Mouse (Mus musculus) heart, adult 11 months (tissue): ENCODE data around the gene Ablim2.
A peak's percentile ranks its signal among the peaks of the same experiment; 100 is the strongest.

Experiments
- DNase-seq: peaks from one replicate; pipeline ENCODE4 v3.0.0; 2022

Gene Ablim2

GRCm38 (mm10) chr5:35773274-35774136, 15.8 kb downstream of the Ablim2 start:
- DNase-seq = no peak

- DNase-seq = no peak
Measured at GRCm38 (mm10) chr5:35774137-35774424, 16.4 kb downstream of the Ablim2 start.

GRCm38 (mm10) chr5:35781116-35781515, 23.4 kb downstream of the Ablim2 start:
- DNase-seq = no peak

GRCm38 (mm10) chr5:35782648-35783180, 25.0 kb downstream of the Ablim2 start:
- DNase-seq = no peak

GRCm38 (mm10) chr5:35785853-35786252, 28.2 kb downstream of the Ablim2 start:
- DNase-seq = peak; percentile 94

GRCm38 (mm10) chr5:35787847-35788246, 30.2 kb downstream of the Ablim2 start:
- DNase-seq = no peak

- DNase-seq = no peak
Measured at GRCm38 (mm10) chr5:35788719-35789118, 31.0 kb downstream of the Ablim2 start.

- no peak for DNase-seq
Measured at GRCm38 (mm10) chr5:35789697-35790096, 32.0 kb downstream of the Ablim2 start.

- DNase-seq = no peak
Measured at GRCm38 (mm10) chr5:35790387-35791065, 32.8 kb downstream of the Ablim2 start.

GRCm38 (mm10) chr5:35793971-35794370, 36.3 kb downstream of the Ablim2 start:
- DNase-seq = no peak

GRCm38 (mm10) chr5:35794942-35795341, 37.3 kb downstream of the Ablim2 start:
- DNase-seq = no peak

GRCm38 (mm10) chr5:35795481-35796048, 37.9 kb downstream of the Ablim2 start:
- peak; percentile 97 for DNase-seq

- DNase-seq = no peak
Measured at GRCm38 (mm10) chr5:35796136-35796535, 38.5 kb downstream of the Ablim2 start.

- no peak for DNase-seq
Measured at GRCm38 (mm10) chr5:35799090-35799489, 41.4 kb downstream of the Ablim2 start.

- no peak for DNase-seq
Measured at GRCm38 (mm10) chr5:35803416-35803815, 45.7 kb downstream of the Ablim2 start.

GRCm38 (mm10) chr5:35804685-35805084, 47.0 kb downstream of the Ablim2 start:
- DNase-seq = peak; percentile 95

- no peak for DNase-seq
Measured at GRCm38 (mm10) chr5:35805209-35805608, 47.5 kb downstream of the Ablim2 start.

- no peak for DNase-seq
Measured at GRCm38 (mm10) chr5:35807018-35807417, 49.3 kb downstream of the Ablim2 start.

GRCm38 (mm10) chr5:35810526-35810925, 52.8 kb downstream of the Ablim2 start:
- DNase-seq = no peak

- DNase-seq = peak; percentile 98
Measured at GRCm38 (mm10) chr5:35811639-35812295, 54.1 kb downstream of the Ablim2 start.

- no peak for DNase-seq
Measured at GRCm38 (mm10) chr5:35814334-35814941, 56.8 kb downstream of the Ablim2 start.

GRCm38 (mm10) chr5:35815051-35815450, 57.4 kb downstream of the Ablim2 start:
- DNase-seq = no peak

GRCm38 (mm10) chr5:35817266-35817665, 59.6 kb downstream of the Ablim2 start:
- no peak for DNase-seq
